Mouse (Mus musculus) liver, embryonic 15.5 days (tissue): ENCODE data around the gene Mgll. TPM values are rescaled to one million over a fixed set of nuclear protein-coding genes. Genes with fewer than 3 reads are reported as not detected.
A peak's percentile ranks its signal among the peaks of the same experiment; 100 is the strongest.

ENCODE experiments used
- ATAC-seq: fragments of 200-750 bp; cut with Nextera tagmentation; 2 replicates; pipeline ENCODE4 v1.8.0; 2017; ENCODE audit warnings: moderate number of reproducible peaks, mild to moderate bottlenecking, moderate library complexity; ENCODE audit not compliant: insufficient read depth
- H3K27ac ChIP-seq: fragments of 300-500 bp; sonication (generic); replicated peaks from 2 replicates; pipeline ENCODE4 v1.5.1; 2015; ENCODE audit warnings: mild to moderate bottlenecking, inconsistent platforms
- H3K27me3 ChIP-seq: fragments of 300-500 bp; sonication (generic); 2 replicates; pipeline ENCODE4 v1.6.1; 2015; ENCODE audit warnings: mild to moderate bottlenecking, inconsistent platforms
- H3K36me3 ChIP-seq: fragments of 300-500 bp; sonication (generic); replicated peaks from 2 replicates; pipeline ENCODE4 v1.6.1; 2015; ENCODE audit warnings: moderate library complexity, mild to moderate bottlenecking, inconsistent platforms
- H3K4me1 ChIP-seq: fragments of 300-500 bp; sonication (generic); replicated peaks from 2 replicates; pipeline ENCODE4 v1.6.1; 2015; ENCODE audit warnings: inconsistent platforms
- H3K4me2 ChIP-seq: fragments of 300-500 bp; sonication (generic); 2 replicates; pipeline ENCODE4 v1.6.1; 2015; ENCODE audit warnings: moderate library complexity, mild to moderate bottlenecking, inconsistent platforms
- H3K4me3 ChIP-seq: fragments of 300-500 bp; sonication (generic); replicated peaks from 2 replicates; pipeline ENCODE4 v1.5.1; 2015; ENCODE audit warnings: mild to moderate bottlenecking, inconsistent platforms
- H3K9ac ChIP-seq: fragments of 300-500 bp; sonication (generic); 2 replicates; pipeline ENCODE4 v1.6.1; 2015; ENCODE audit warnings: moderate library complexity, mild to moderate bottlenecking, inconsistent platforms
- H3K9me3 ChIP-seq: fragments of 300-500 bp; sonication (generic); replicated peaks from 2 replicates; pipeline ENCODE4 v1.6.1; 2016; ENCODE audit warnings: inconsistent platforms
- WGBS: fragments of 180-500 bp; shearing (Covaris S2); methylation state at CpG from one replicate; pipeline ENCODE4 v1.1.7; 2015; ENCODE audit warnings: mixed read lengths; ENCODE audit not compliant: insufficient replicate concordance; 5-methylcytosine and 5-hydroxymethylcytosine counted together
- polyA plus RNA-seq: library from polyadenylated mRNA; unstranded; fragments of >200 nt; fragmentation: Nextera tagmentation; extraction: Ambion mirVana; gene quantifications from 2 replicates; pipeline ENCODE4 v1.2.1, GENCODE M21; 2015

Mgll gene
- polyA plus RNA-seq, 1 experiment from 2014 or later = 69.7 TPM

GRCm38 (mm10) chr6:88731991-88732390, 7.8 kb downstream of the Mgll start:
- Histone ChIP-seq H3K9ac (peak overlapping the region; percentile 51), H3K9me3 (no peaks in the 10 kb centered on the region), H3K36me3 (peaks cover 67% of the 10 kb centered on the region), H3K4me2 (peak overlapping the region; percentile 64), H3K27ac (peak overlapping the region; percentile 95), H3K27me3 (no peaks in the 10 kb centered on the region), H3K4me3 (peak overlapping the region; percentile 3; the same call in 1 of the 2 replicates), H3K4me1 (peaks cover 98% of the 10 kb centered on the region)
- 68% methylated on average over 3 of the region's 3 CpGs for WGBS
- ATAC-seq = no peak

DNA sequence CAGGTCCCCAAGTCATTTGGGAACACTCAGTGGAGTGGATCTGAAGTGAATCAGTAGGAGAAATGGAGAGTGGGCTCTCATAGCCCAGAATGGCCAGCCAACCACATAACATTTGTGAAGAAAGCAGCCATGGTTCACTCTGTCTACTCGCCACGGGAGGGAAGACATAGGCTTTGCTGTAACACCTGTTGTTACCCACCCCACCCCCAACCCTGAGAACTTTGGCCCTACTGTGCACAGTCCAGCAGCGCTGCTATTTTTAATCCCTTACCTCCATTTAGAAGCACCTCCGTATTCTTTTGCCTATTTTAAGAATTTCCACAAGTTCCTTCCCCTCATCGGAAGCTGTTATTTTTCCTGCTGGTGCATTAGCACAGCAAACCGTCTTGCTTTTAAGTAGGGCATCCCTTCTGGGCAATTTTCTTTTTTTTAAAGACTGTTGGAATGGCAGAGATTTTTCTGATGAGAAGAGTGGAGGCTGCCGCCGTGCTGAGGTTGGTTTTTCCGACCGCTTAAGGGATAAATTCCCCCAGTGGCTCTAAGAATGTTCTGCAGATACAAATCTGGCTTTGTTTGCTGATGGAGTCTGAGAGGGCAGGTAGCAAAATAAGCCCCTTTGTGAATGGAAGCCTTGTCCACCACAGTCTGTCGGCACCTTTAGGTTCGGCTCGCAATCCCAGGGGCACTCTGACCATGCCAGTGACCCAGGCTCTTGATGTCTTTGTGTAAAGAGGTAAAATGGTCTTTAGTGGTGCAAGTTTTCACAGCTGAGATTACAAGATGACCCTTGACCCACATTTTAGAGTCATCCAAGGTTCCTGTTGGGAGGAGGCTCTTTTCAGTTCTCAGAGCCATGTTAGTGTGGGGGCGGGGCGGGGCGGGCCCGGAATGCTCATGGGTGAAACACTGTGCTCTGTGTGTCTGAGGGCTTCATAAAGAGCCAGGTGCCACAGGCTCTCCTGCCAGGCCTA, 8.7 kb downstream of the Mgll start:
- no peak for ATAC-seq
- peak overlapping the region; percentile 3; the same call in 1 of the 2 replicates for H3K4me3 ChIP-seq
- H3K9me3 ChIP-seq = no peaks in the 10 kb centered on the region
- peaks cover 98% of the 10 kb centered on the region for H3K4me1 ChIP-seq
- H3K9ac ChIP-seq = peak overlapping the region; percentile 51
- WGBS = 81% methylated on average over 17 of the region's 17 CpGs
- H3K36me3 ChIP-seq = peaks cover 67% of the 10 kb centered on the region
- peak overlapping the region; percentile 64 for H3K4me2 ChIP-seq
- H3K27ac ChIP-seq = peak overlapping the region; percentile 95
- H3K27me3 ChIP-seq = no peaks in the 10 kb centered on the region

DNA sequence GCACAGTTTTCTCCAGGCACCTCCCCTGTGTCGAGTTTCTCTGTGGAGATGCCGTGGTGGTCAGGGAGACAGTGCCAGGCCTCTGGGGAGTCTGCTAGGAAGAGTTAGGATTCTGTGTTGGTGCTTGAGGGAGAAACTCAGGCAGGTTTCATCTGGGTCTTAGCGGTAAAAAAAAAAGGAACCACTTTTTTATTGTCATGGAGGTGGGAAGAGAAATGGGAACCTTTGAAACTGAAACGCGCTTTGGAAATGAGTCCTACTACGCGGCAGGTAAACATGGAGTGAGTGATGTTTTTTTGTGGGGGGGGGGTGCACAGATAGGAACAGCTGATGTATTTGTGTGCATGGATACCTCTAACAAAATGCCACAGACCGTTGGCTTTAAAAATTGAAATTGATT, 12.1 kb downstream of the Mgll start:
- 71% methylated on average over 8 of the region's 8 CpGs for WGBS
- peaks cover 72% of the 10 kb centered on the region for H3K36me3 ChIP-seq
- peak overlapping the region; percentile 95 for H3K27ac ChIP-seq
- peaks cover 95% of the 10 kb centered on the region for H3K4me1 ChIP-seq
- H3K27me3 ChIP-seq = no peaks in the 10 kb centered on the region
- H3K9me3 ChIP-seq = no peaks in the 10 kb centered on the region
- peak overlapping the region; percentile 12 for H3K4me2 ChIP-seq
- H3K9ac ChIP-seq = no peak overlapping the region
- ATAC-seq = no peak
- H3K4me3 ChIP-seq = no peak overlapping the region

GRCm38 (mm10) chr6:88736741-88737508, 12.7 kb downstream of the Mgll start:
- H3K9me3 ChIP-seq = no peaks in the 10 kb centered on the region
- H3K36me3 ChIP-seq = peaks cover 75% of the 10 kb centered on the region
- H3K27ac ChIP-seq = peak overlapping the region; percentile 95
- 0 out of 2 replicates have a peak overlapping the region, but pooled peaks have one; percentile 9 for H3K9ac ChIP-seq
- no peak for ATAC-seq
- peak overlapping the region; percentile 12 for H3K4me2 ChIP-seq
- no peaks in the 10 kb centered on the region for H3K27me3 ChIP-seq
- peaks cover 95% of the 10 kb centered on the region for H3K4me1 ChIP-seq
- 76% methylated on average over 16 of the region's 16 CpGs for WGBS
- no peak overlapping the region for H3K4me3 ChIP-seq

GRCm38 (mm10) chr6:88737509-88737888, 13.3 kb downstream of the Mgll start:
- peaks cover 95% of the 10 kb centered on the region for H3K4me1 ChIP-seq
- H3K9ac ChIP-seq = 0 out of 2 replicates have a peak overlapping the region, but pooled peaks have one; percentile 9

GRCm38 (mm10) chr6:88741041-88741440, 16.8 kb downstream of the Mgll start:
- H3K27me3 ChIP-seq = no peaks in the 10 kb centered on the region
- H3K9ac ChIP-seq = peak overlapping the region; percentile 47
- peak overlapping the region; percentile 54 for H3K4me2 ChIP-seq
- ATAC-seq = peak; percentile 99
- peaks cover 82% of the 10 kb centered on the region for H3K4me1 ChIP-seq
- WGBS = 21% methylated on average over 3 of the region's 3 CpGs
- peak overlapping the region; percentile 14; the same call in 1 of the 2 replicates for H3K4me3 ChIP-seq
- peaks cover 72% of the 10 kb centered on the region for H3K36me3 ChIP-seq
- no peaks in the 10 kb centered on the region for H3K9me3 ChIP-seq
- H3K27ac ChIP-seq = peak overlapping the region; percentile 89

More at GRCm38 (mm10) chr6:88737509-88737888, 13.3 kb downstream of the Mgll start:
- ATAC-seq = no peak
- Histone ChIP-seq H3K36me3 (peaks cover 75% of the 10 kb centered on the region), H3K4me3 (no peak overlapping the region), H3K27ac (peak overlapping the region; percentile 95), H3K4me2 (no peak overlapping the region), H3K27me3 (no peaks in the 10 kb centered on the region), H3K9me3 (no peaks in the 10 kb centered on the region)
- 85% methylated on average over 6 of the region's 6 CpGs for WGBS

GRCm38 (mm10) chr6:88741791-88742190, 17.6 kb downstream of the Mgll start:
- H3K27ac ChIP-seq = peak overlapping the region; percentile 89
- peaks cover 78% of the 10 kb centered on the region for H3K36me3 ChIP-seq
- ATAC-seq = no peak
- H3K27me3 ChIP-seq = no peaks in the 10 kb centered on the region
- 83% methylated on average over 3 of the region's 3 CpGs for WGBS
- H3K9me3 ChIP-seq = no peaks in the 10 kb centered on the region
- H3K4me3 ChIP-seq = no peak overlapping the region
- H3K4me2 ChIP-seq = peak overlapping the region; percentile 54
- H3K9ac ChIP-seq = peak overlapping the region; percentile 47
- peaks cover 81% of the 10 kb centered on the region for H3K4me1 ChIP-seq

DNA sequence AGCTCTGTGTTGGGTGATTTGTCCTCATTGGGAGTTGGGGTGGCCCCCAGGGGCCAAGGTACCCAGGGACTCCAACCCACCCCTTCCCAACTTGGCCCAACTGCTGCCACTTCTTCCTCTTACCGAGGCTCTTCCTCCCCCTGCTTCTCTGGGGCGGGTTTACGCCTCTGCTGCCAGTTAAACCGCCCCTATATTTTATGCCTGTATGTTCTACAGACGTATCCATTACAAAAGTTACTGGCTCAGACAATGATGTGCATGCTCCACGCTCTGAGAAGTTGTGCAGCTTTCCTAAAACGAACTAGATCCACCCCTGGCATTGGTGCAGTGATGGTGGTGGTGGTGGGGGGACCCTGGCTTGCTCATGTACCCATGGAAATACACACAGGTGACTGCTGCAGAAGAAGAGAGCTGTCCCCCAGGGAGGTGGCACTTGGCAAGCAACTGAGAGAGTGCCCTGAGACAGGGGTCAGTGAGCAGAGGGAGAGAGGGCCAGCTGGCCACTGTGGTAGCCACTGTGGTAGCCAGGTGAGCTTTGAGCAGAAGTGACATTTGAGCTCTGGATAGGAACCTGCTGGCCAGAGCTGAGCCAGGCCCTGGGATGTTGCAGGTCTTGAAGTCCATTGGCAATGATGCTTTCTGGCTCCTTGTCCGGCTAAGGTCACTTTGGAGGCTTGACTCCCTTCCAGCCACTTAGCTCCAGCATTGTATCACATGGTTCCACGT, 18.2 kb downstream of the Mgll start:
- Histone ChIP-seq H3K4me3 (no peak overlapping the region), H3K9ac (0 out of 2 replicates have a peak overlapping the region, but pooled peaks have one; percentile 47)
- WGBS = 68% methylated on average over 9 of the region's 9 CpGs

DNA sequence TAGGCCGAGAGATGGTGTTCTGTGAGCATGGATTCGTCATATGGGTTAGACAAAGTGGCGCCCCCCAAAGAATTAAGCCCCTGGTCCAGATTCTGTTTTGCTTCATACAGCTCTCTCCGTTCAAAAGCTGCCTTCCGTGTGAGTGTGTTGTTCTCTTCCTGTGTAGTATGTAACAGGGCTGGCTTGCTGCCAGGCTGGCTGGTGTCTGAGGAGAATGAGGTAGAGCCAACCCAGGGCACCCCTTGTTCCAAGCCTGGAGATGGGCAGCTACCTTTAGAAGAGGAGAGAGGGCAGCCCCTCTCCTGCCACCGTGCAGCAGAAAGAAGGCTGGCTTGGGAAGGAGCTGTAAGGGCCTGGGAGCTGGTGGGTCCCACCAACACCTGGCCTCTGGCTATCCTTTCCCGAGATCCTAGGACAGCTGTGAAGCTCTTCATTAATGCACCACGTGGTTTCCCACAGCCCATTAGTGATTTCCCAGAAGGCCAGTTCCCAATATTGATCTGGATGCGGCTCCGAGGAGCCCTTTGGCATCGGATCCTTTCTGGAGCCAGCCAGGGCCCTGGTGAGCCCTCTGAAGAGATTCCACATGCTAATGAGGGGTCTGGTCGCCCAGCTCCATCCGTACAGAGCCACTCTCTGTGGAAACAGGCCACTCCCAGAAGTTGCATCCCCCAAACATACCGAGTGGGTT, 19.5 kb downstream of the Mgll start:
- ATAC-seq = no peak
- H3K9ac ChIP-seq = no peak overlapping the region

More for the DNA sequence above, 18.2 kb downstream of the Mgll start:
- H3K9me3 ChIP-seq = no peaks in the 10 kb centered on the region
- peak overlapping the region; percentile 89 for H3K27ac ChIP-seq
- ATAC-seq = no peak
- peaks cover 81% of the 10 kb centered on the region for H3K4me1 ChIP-seq
- H3K27me3 ChIP-seq = no peaks in the 10 kb centered on the region
- H3K4me2 ChIP-seq = no peak overlapping the region
- peaks cover 78% of the 10 kb centered on the region for H3K36me3 ChIP-seq

GRCm38 (mm10) chr6:88745027-88745426, 20.8 kb downstream of the Mgll start:
- H3K27ac ChIP-seq = no peak overlapping the region
- no peak for ATAC-seq
- peaks cover 72% of the 10 kb centered on the region for H3K36me3 ChIP-seq
- no peak overlapping the region for H3K4me3 ChIP-seq
- no peak overlapping the region for H3K9ac ChIP-seq
- peaks cover 86% of the 10 kb centered on the region for H3K4me1 ChIP-seq
- H3K27me3 ChIP-seq = no peaks in the 10 kb centered on the region
- no peaks in the 10 kb centered on the region for H3K9me3 ChIP-seq
- WGBS = 88% methylated on average over 10 of the region's 10 CpGs
- H3K4me2 ChIP-seq = no peak overlapping the region

More for the DNA sequence above, 19.5 kb downstream of the Mgll start:
- 70% methylated on average over 14 of the region's 14 CpGs for WGBS
- Histone ChIP-seq H3K27me3 (no peaks in the 10 kb centered on the region), H3K9me3 (no peaks in the 10 kb centered on the region), H3K36me3 (peaks cover 74% of the 10 kb centered on the region), H3K27ac (no peak overlapping the region; the same call in 1 of the 2 replicates), H3K4me3 (no peak overlapping the region), H3K4me2 (no peak overlapping the region), H3K4me1 (peaks cover 85% of the 10 kb centered on the region)
